Mouse (Mus musculus) layer of hippocampus, adult 11-12 months (tissue): Measurements from ENCODE around the gene 1700049E17Rik1.
"Not testable (repeated sequence)": the region's sequence is repeated elsewhere in the genome, so short reads cannot be mapped to it uniquely, and the experiment has no call there.

Source experiments
- DNase-seq: peaks from one replicate; pipeline ENCODE4 v3.0.0; 2022; ENCODE audit warnings: low spot score

Gene 1700049E17Rik1

GRCm38 (mm10) chr14:41924649-41925048, at the start of gene 1700049E17Rik1:
Gene 1700049E17Rik1, plus strand, starts transcription at chr14:41924949.
- DNase-seq = not testable (repeated sequence)

- DNase-seq = not testable (repeated sequence)
These were observed 17.6 kb upstream of the 1700049E17Rik1 start, which contains the start of gene Gm7980 for GRCm38 (mm10) chr14:41907190-41907589. Gene Gm7980, minus strand, starts transcription at chr14:41907290.

GRCm38 (mm10) chr14:41943695-41944094, 18.9 kb downstream of the 1700049E17Rik1 start, which contains the start of gene 1700024B05Rik:
Gene 1700024B05Rik, plus strand, starts transcription at chr14:41943995.
- DNase-seq = not testable (repeated sequence)

DNA sequence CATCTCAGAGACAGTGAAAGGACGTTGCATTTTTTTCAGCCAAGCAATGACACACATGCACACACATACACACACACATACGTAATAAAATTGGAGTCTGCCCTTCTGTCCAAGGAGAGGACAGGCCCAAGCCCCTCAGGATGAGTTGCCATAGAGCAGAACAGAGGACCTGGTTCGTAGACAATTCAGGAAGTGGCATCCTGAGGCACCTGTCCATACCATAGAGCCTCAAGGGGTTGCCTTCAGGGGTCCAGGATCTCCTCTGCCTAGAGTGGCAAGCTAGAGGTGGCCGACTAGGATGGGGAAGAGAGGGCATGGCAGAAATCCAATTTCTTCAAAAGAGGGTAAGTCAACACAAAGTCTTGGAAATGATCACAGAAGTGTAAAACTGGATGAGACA, 39.3 kb downstream of the 1700049E17Rik1 start:
- DNase-seq = not testable (repeated sequence)

- DNase-seq = not testable (repeated sequence)
These were observed 43.1 kb downstream of the 1700049E17Rik1 start, which contains the start of gene Gm6401 for GRCm38 (mm10) chr14:41967827-41968226. Gene Gm6401, minus strand, starts transcription at chr14:41967927.

DNA sequence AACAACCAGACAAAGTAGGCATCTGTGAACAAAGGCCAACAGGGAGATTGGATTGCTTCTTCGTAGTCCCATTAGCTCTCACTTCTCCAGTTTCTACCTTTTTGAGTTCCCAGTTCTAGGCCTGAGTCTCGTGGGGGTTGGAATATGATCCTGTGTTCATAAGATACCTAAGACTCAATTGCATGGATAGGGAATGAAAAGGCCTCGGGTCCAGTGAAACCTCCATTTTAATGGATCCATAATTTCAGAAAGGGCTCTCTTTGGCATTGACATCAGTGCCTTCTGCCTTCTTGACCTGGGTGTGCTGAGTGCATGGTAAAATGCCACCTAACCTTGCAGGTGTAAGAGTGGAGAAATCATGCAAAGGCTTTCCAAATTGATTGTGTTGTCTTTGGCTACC, 43.8 kb downstream of the 1700049E17Rik1 start:
- DNase-seq = not testable (repeated sequence)
